Mouse (Mus musculus) embryonic fibroblast, embryonic 13.5 days (primary cell): ENCODE measurements around the gene Ube4b.

Experiments
- CTCF ChIP-seq: IDR thresholded peaks from 2 replicates; pipeline ENCODE4 v1.5.1; 2011; ENCODE audit warnings: mild to moderate bottlenecking, control low read depth, low read length, moderate library complexity, borderline replicate concordance; ENCODE audit not compliant: insufficient read depth
- POLR2A ChIP-seq: IDR thresholded peaks from 2 replicates; pipeline ENCODE4 v1.6.1; 2011; ENCODE audit warnings: low read depth, mild to moderate bottlenecking, control low read depth, low read length, moderate library complexity

DNA sequence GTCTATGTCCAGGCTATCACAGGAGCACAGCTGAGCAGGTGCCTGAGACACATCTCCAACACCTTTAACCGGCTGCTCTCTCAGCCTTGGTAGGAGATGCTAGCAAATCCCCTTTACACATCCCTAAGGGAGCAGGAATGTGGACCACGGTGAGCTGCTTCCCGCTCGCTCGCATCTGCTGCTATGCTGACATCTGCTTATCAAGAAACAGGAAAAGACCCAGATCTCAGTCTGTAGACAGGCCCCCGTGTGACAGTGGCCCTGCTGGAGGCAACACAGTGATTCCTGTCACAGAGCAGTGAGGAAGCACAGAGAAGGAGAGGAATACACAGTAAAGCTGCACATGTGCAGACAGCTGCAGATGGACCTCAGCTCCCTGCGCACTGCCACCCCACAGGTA lies 90.2 kb downstream of the Ube4b start:
- TF ChIP-seq POLR2A = no peak
- TF ChIP-seq CTCF = no peak
